Mouse (Mus musculus) erythroblast, embryonic 14.5 days (primary cell): ENCODE results near the gene Dpyd.

Experiments used
- GATA1 ChIP-seq: IDR thresholded peaks from 2 replicates; pipeline ENCODE4 v1.6.1; 2012; ENCODE audit warnings: low read length, inconsistent platforms, mixed read lengths
- TAL1 ChIP-seq: IDR thresholded peaks from 3 replicates; pipeline ENCODE4 v1.6.1; 2012; ENCODE audit warnings: low read length, inconsistent platforms, mixed read lengths

DNA sequence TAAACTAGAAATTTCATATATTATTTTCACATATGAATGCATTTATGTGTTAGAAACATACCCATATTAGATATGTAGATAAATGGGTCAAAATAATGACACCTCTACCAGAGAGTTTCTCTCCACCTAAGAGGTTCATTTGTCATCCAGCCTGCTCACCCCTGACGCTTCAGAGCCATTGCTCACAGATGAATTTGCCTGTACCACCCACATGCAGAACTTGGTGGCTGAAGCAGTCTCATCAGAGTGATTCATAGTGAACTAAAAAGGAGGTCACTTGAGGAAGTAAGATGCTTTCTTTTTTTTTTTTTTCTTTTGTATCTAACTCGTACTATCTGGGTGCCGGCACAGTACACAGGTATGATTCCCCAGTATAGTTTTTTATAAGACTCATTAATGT is 188.3 kb downstream of the Dpyd start:
- TF ChIP-seq TAL1 (no peak), GATA1 (no peak)
